Mouse (Mus musculus): Measurements from ENCODE around the gene Ffar4. TPM values are rescaled to one million over a fixed set of nuclear protein-coding genes. Genes with fewer than 3 reads are reported as not detected.

Gene Ffar4
- polyA plus RNA-seq, 1 experiment: not detected

DNA sequence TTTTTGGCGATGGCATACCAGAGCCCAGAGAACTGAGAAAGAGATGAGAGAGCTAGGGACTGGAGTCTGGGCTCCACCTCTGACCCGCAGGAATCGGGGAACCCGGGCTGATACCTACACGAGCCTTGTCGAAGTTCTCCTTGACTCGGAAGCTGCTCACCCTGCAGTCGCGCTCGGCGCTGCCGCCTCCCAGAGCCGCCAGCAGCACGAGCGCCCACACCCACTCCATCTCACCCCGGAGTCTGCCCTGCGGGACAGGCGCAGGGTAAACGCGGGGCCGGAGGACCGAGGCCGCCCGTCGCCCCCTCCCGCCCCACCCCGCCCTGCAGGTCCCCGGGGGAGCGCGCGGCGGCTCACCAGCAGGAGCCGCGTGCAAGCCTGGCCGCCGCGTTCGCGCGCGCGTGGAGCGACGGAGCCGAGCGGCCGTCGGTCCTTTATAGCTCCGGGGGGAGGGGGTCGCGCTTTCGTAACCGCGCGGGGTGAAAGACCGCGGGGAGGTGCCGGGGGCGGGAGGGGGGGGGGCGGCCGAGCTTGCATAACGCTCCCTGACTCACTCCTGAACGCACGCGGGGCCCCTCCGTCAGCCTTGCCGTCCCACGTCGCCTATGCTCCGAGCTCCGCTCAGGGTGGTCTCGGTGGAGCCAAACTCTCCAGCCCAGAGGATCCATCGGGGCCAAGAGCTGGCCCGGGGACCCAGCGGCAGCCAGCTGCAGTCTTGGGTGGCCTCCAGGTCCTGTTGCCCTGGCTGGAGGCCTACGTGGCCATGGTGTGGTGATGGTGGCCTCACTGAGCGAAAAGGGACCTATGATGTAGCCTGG lies 27.7 kb downstream of the Ffar4 start:
- H3K27ac ChIP-seq (ENCODE audit: insufficient read depth, low read length): no peak overlapping the region
- no peaks in the 10 kb centered on the region for H3K36me3 ChIP-seq (ENCODE audit: control insufficient read depth, insufficient read depth, low read length, poor library complexity, severe bottlenecking)
- peak overlapping the region; percentile 85 for H3K4me3 ChIP-seq (ENCODE audit: low read depth, low read length)
- H3K27me3 ChIP-seq (ENCODE audit: control insufficient read depth, insufficient read depth, low read length, poor library complexity, severe bottlenecking): no peaks in the 10 kb centered on the region; the same call in 1 of the 2 replicates
- H3K9ac ChIP-seq (ENCODE audit: low read depth, poor library complexity, severe bottlenecking): peak overlapping the region; percentile 65
- no peaks in the 10 kb centered on the region for H3K9me3 ChIP-seq (replicated peaks; ENCODE audit: control insufficient read depth, insufficient read depth, low read length, poor library complexity, severe bottlenecking)
- no peak for TF ChIP-seq POLR2A (IDR thresholded peaks at IDR 0.05; ENCODE audit: insufficient read depth, low read length)
- TF ChIP-seq CTCF (IDR thresholded peaks at IDR 0.05; ENCODE audit: low read depth, low read length): no peak
- no peak for TF ChIP-seq EP300 (IDR thresholded peaks at IDR 0.05; ENCODE audit: insufficient read depth, low read depth, low read length)
- no peaks in the 10 kb centered on the region for H3K4me1 ChIP-seq (ENCODE audit: control insufficient read depth, insufficient read depth, low read length)

DNA sequence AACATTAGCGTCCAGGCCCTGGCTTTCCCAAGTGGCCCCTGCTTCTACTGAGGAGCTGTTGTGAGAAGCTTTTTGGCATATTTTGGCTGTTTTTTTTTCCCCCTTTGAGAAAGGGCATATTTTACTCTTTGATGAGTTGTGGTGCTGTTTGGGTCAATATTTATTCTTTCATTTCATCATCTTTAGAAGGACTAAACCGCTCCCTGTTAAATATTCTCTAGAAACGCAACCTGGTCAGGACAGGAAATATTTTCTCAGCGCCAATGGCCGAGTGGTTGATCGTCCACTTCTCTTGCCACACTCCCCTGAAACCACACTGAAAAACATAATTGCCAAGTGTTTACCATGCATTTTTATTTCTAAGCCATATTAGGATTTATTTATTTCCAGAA lies 28.3 kb downstream of the Ffar4 start, which contains the start of gene Rbp4:
Gene Rbp4, minus strand, starts transcription at position 63 of the 392 bp plus-strand sequence.
- Histone ChIP-seq H3K9me3 (replicated peaks; ENCODE audit: control insufficient read depth, insufficient read depth, low read length, poor library complexity, severe bottlenecking) (no peaks in the 10 kb centered on the region), H3K36me3 (ENCODE audit: control insufficient read depth, insufficient read depth, low read length, poor library complexity, severe bottlenecking) (no peaks in the 10 kb centered on the region), H3K27me3 (ENCODE audit: control insufficient read depth, insufficient read depth, low read length, poor library complexity, severe bottlenecking) (no peaks in the 10 kb centered on the region; the same call in 1 of the 2 replicates), H3K4me1 (ENCODE audit: control insufficient read depth, insufficient read depth, low read length) (no peaks in the 10 kb centered on the region), H3K9ac (ENCODE audit: low read depth, poor library complexity, severe bottlenecking) (peak within 1 kb of the TSS; percentile 65), H3K27ac (ENCODE audit: insufficient read depth, low read length) (no peak within 1 kb of the TSS), H3K4me3 (ENCODE audit: low read depth, low read length) (peak within 1 kb of the TSS; percentile 85)
- no peak for TF ChIP-seq EP300 (IDR thresholded peaks at IDR 0.05; ENCODE audit: insufficient read depth, low read depth, low read length)
- TF ChIP-seq CTCF (IDR thresholded peaks at IDR 0.05; ENCODE audit: low read depth, low read length): no peak
- TF ChIP-seq POLR2A (IDR thresholded peaks at IDR 0.05; ENCODE audit: insufficient read depth, low read length): no peak

DNA sequence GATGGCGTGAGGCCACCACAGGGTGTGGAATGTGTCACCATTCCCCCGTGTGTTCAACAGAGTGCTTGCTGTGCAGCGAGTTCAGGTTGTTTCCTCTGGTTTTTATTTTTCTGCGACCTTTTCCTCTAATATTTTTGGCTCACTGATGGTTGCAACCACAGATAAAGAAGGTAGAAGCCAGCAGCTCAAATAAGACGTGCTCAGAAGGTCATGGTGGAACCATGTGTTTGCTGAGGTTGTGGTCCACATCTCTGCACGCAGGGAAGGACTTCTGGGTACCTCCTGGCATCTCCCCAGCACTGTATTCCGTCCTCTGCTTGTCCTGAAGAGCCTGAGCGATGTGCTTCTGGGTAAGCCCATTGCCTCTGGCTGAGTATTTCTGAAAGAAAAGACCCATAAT lies 29.8 kb downstream of the Ffar4 start:
- H3K9me3 ChIP-seq (replicated peaks; ENCODE audit: control insufficient read depth, insufficient read depth, low read length, poor library complexity, severe bottlenecking): no peaks in the 10 kb centered on the region
- no peaks in the 10 kb centered on the region for H3K36me3 ChIP-seq (ENCODE audit: control insufficient read depth, insufficient read depth, low read length, poor library complexity, severe bottlenecking)
- no peak overlapping the region for H3K27ac ChIP-seq (ENCODE audit: insufficient read depth, low read length)
- no peaks in the 10 kb centered on the region for H3K4me1 ChIP-seq (ENCODE audit: control insufficient read depth, insufficient read depth, low read length)
- H3K4me3 ChIP-seq (ENCODE audit: low read depth, low read length): no peak overlapping the region
- H3K27me3 ChIP-seq (ENCODE audit: control insufficient read depth, insufficient read depth, low read length, poor library complexity, severe bottlenecking): no peaks in the 10 kb centered on the region; the same call in 1 of the 2 replicates
- TF ChIP-seq CTCF (IDR thresholded peaks at IDR 0.05; ENCODE audit: low read depth, low read length): no peak
- TF ChIP-seq EP300 (IDR thresholded peaks at IDR 0.05; ENCODE audit: insufficient read depth, low read depth, low read length): no peak
- no peak for TF ChIP-seq POLR2A (IDR thresholded peaks at IDR 0.05; ENCODE audit: insufficient read depth, low read length)
- no peak overlapping the region for H3K9ac ChIP-seq (ENCODE audit: low read depth, poor library complexity, severe bottlenecking)

DNA sequence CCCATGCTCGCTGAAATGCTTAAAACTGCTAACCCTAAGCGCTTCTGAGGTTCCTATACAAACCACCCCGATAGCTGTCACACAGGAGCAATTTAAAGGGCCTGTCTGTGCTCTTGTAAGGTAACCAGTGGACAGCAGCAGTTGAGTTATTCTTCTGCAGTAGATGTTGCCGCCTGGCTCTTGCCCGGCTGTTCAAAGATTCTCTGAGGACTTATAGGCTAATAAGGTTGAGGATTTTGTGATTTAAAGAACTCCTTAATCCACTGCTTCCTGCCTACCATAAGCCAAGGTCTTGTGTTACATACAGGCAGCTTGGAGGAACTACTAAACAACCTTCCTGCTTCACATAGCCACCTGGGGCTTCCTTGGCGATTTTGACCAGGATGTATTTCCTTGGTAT lies 35.6 kb downstream of the Ffar4 start, which contains the start of gene Pde6c:
Gene Pde6c, plus strand, starts transcription at position 301 of the 400 bp plus-strand sequence.
- no peak within 1 kb of the TSS for H3K4me3 ChIP-seq (ENCODE audit: low read depth, low read length)
- no peak within 1 kb of the TSS for H3K27ac ChIP-seq (ENCODE audit: insufficient read depth, low read length)
- no peak for TF ChIP-seq POLR2A (IDR thresholded peaks at IDR 0.05; ENCODE audit: insufficient read depth, low read length)
- TF ChIP-seq EP300 (IDR thresholded peaks at IDR 0.05; ENCODE audit: insufficient read depth, low read depth, low read length): no peak
- TF ChIP-seq CTCF (IDR thresholded peaks at IDR 0.05; ENCODE audit: low read depth, low read length): no peak
- H3K9ac ChIP-seq (ENCODE audit: low read depth, poor library complexity, severe bottlenecking): no peak within 1 kb of the TSS
- no peaks in the 10 kb centered on the region for H3K36me3 ChIP-seq (ENCODE audit: control insufficient read depth, insufficient read depth, low read length, poor library complexity, severe bottlenecking)
- no peaks in the 10 kb centered on the region for H3K4me1 ChIP-seq (ENCODE audit: control insufficient read depth, insufficient read depth, low read length)
- no peaks in the 10 kb centered on the region for H3K27me3 ChIP-seq (ENCODE audit: control insufficient read depth, insufficient read depth, low read length, poor library complexity, severe bottlenecking)
- H3K9me3 ChIP-seq (replicated peaks; ENCODE audit: control insufficient read depth, insufficient read depth, low read length, poor library complexity, severe bottlenecking): no peaks in the 10 kb centered on the region

DNA sequence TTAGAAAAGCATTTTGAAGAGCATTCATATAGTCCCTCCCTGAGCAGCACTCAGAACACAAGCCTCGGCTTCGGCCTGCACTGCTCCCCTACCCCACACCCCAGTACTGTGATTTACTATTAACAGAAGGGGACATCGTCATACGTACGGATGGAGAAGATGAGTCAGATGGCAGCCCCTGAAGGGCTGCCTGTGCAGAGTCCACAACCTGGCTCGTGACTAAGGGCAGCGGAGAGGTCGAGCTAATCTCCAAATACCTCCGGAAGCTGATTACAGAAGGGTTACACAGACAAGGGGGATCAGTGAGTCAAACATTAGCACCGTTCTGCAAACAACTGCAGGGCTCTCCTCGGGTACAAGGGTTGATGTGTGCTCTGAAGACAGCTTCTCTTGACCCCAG lies 37.1 kb downstream of the Ffar4 start:
- Histone ChIP-seq H3K4me1 (ENCODE audit: control insufficient read depth, insufficient read depth, low read length) (no peaks in the 10 kb centered on the region), H3K27ac (ENCODE audit: insufficient read depth, low read length) (no peak overlapping the region), H3K4me3 (ENCODE audit: low read depth, low read length) (no peak overlapping the region), H3K9ac (ENCODE audit: low read depth, poor library complexity, severe bottlenecking) (no peak overlapping the region), H3K9me3 (replicated peaks; ENCODE audit: control insufficient read depth, insufficient read depth, low read length, poor library complexity, severe bottlenecking) (no peaks in the 10 kb centered on the region), H3K27me3 (ENCODE audit: control insufficient read depth, insufficient read depth, low read length, poor library complexity, severe bottlenecking) (no peaks in the 10 kb centered on the region), H3K36me3 (ENCODE audit: control insufficient read depth, insufficient read depth, low read length, poor library complexity, severe bottlenecking) (no peaks in the 10 kb centered on the region)
- TF ChIP-seq EP300 (IDR thresholded peaks at IDR 0.05; ENCODE audit: insufficient read depth, low read depth, low read length) (no peak), CTCF (IDR thresholded peaks at IDR 0.05; ENCODE audit: low read depth, low read length) (no peak), POLR2A (IDR thresholded peaks at IDR 0.05; ENCODE audit: insufficient read depth, low read length) (no peak)

DNA sequence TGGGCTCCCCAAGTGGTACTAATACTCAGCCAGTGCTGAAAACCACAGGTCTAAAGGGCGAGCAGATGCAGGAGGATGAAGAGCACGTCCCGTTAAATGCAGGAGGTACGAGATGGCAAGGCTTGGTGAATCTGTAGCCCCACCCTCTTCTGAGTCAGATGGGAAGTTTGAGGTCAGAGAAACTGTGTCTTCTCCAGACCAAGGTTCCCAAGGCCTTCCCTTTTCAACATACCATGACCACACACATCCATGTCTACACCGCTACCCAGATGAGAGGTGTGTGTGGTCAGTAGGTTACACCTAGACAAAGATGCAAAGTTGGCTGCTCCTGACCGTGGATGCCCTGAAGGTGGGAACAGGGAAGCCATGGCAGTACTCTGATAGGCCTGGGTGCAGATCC lies 37.9 kb downstream of the Ffar4 start:
- H3K4me3 ChIP-seq (ENCODE audit: low read depth, low read length): no peak overlapping the region
- H3K36me3 ChIP-seq (ENCODE audit: control insufficient read depth, insufficient read depth, low read length, poor library complexity, severe bottlenecking): no peaks in the 10 kb centered on the region
- no peaks in the 10 kb centered on the region for H3K4me1 ChIP-seq (ENCODE audit: control insufficient read depth, insufficient read depth, low read length)
- H3K27ac ChIP-seq (ENCODE audit: insufficient read depth, low read length): no peak overlapping the region
- H3K9ac ChIP-seq (ENCODE audit: low read depth, poor library complexity, severe bottlenecking): no peak overlapping the region
- no peaks in the 10 kb centered on the region for H3K27me3 ChIP-seq (ENCODE audit: control insufficient read depth, insufficient read depth, low read length, poor library complexity, severe bottlenecking)
- H3K9me3 ChIP-seq (replicated peaks; ENCODE audit: control insufficient read depth, insufficient read depth, low read length, poor library complexity, severe bottlenecking): no peaks in the 10 kb centered on the region
- TF ChIP-seq POLR2A (IDR thresholded peaks at IDR 0.05; ENCODE audit: insufficient read depth, low read length) (no peak), CTCF (IDR thresholded peaks at IDR 0.05; ENCODE audit: low read depth, low read length) (no peak), EP300 (IDR thresholded peaks at IDR 0.05; ENCODE audit: insufficient read depth, low read depth, low read length) (no peak)
